Mouse (Mus musculus) CD4-positive helper T cell, adult 2 months (primary cell): ENCODE data around the gene Dpf1.

Experiments used
- DNase-seq: peaks from one replicate; pipeline ENCODE4 v3.0.0-alpha.2; 2012; ENCODE audit warnings: low read depth, missing footprints, low spot score

The Dpf1 gene

DNA sequence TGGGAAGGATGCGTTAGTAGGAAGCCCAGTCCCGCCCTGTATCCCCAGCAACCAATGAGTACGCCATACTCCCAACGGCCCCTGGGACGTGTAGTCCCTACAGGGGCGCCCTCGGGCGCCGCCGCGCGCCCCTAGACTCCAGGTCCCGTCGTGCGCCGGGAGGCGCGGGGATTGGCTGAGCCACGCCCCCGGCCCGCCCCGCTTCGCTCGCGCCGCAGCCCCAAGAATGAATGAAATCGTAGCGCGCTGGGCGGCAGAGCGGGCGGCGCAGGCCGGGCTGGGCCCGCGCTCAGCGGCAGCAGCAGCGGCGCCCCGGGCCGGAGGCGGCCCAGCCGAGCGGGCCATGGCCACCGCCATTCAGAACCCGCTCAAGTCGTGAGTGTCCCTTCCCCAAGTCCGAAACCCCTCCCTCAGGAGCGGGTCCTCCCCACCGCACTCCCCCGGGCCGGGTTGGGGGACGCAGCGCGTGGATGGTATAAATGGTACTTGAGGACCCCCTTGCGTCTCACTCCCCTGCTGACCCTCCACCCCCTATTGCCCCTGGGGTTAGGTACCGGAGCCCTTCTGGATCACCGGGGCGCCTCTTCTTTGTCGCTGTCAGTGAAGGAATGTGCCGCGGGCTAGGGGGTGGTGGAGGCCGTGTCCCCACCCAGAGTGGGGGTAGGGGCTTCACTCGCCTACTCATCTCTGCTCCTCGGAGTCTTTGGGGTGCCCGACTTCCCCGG lies at the start of gene Dpf1:
Gene Dpf1, plus strand, starts transcription at position 214 of the 725 bp plus-strand sequence.
- peak; percentile 70 for DNase-seq

GRCm38 (mm10) chr7:29255875-29256274 lies 47.9 kb upstream of the Dpf1 start:
- DNase-seq, result no peak

DNA sequence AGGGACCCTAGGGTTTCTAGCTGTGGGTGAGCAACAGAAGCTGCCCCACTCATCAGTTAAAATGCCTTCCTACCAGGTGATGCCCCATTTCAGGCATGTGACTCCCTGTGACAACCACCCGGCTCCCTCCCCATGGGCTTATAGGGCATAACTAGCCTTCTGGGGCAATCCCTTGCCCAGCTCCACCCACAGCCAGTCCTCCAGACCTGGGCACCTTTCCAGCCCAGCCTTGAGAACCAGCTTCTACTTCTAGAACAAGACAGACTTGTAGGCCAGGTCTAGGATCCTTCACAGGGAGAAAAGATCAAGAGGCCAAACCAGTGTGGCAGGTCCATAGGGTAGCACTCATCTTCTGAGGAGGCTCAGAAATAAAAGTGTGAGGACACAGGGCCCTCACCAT lies 46.4 kb upstream of the Dpf1 start:
- DNase-seq, result no peak

DNA sequence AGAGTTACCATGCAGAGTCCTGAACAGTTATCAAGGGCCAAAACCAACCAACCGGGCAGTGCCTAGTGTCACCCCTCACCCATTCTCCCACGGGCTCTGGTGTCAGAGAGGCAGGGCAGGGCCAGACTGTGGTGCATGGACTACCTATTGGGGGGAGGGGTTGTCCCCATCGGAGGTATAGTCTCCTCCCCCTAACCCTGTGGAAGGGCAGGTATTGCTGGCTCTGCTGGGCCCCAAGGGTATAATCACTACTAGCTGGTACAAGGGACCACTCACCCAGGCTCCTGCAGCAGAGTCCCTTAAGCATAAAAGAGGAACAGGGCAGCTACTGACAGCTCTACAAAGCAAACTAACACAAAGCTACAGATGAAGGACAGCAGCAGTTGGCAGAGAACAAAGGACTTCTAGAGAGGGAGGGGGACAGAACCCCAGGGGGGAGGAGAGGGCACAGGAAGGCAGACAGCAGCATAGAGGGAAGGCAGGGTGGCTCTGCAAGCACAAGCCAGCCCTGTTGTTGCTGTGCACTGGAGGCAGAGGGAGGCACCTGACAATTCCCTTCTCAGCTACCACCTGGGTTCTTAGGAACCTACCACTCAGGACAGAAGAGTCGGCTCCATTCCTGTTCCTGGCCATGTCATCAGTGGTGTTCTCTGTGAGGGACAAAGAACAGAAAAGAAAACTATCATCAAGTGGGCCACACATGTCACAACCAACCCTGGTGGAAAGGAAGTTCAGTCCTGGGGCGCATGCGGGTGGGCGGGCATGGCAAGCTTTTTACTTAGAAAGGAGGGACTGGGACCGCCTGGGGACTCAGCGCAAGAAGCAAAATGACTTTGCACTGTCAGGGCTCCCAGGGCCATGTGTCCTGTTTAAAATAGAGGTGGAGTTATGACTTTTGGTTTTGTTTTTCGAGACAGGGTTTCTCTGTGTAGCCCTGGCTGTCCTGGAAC lies 43.7 kb upstream of the Dpf1 start:
- DNase-seq, result no peak

DNA sequence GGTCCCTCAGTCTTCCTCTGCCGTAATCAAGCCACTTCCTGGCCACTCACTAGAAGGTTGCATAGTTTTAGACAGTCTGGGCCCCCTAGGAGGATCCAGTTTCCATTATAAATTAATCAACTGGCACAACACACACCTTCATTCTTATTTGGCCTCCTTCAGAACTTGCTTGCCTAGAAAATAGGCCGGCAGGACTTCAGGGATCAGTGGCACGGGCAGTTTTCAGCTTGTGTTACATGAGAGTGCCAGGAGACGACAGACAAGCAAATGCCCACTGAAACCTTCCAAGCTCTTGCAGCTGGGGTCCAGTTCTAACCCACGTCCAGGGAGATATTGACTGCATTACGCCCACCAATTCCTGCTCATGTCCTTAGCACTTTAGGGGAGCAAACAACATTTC lies 41.6 kb upstream of the Dpf1 start:
- DNase-seq, result no peak

GRCm38 (mm10) chr7:29263831-29264230 lies 39.9 kb upstream of the Dpf1 start:
- no peak for DNase-seq

GRCm38 (mm10) chr7:29265636-29266035 lies 38.1 kb upstream of the Dpf1 start:
- no peak for DNase-seq

DNA sequence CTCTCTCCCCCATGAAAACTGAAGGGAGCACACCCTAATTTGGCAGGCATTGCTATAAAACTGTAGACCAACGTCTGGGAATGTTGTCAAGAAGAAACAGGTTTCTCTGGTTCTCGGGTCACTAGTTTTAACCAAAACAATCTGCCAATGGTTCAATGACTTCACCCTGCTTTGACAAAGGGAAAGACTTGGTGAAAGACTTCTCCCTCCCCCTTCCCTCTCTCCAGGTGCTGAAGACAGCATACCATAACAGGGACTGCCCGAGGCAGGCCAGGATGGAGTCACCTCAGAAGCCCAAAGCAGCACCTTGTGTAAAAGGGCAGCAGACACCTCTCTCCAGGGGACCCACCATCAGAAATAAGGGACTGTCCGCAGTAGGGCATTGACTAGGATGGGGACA lies 36.8 kb upstream of the Dpf1 start:
- DNase-seq, result no peak

DNA sequence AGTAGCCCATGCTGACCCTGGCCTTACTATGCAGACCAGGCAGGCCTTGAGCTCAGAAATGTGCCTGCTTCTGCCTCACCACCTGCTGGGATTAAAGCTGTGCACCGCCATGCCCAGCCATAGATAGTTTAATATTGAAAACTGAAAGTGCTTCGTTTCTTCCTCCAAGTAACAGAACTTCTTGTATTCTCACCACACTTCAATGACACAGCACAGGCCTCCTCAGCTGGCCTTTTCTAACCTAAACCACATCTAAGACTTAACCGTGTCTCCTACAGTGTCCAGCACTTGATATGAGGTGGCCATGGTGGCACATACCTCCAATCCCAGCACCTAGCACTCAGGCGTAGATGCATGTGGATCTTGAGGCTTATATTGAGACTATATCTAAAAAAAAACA lies 33.3 kb upstream of the Dpf1 start:
- no peak for DNase-seq

DNA sequence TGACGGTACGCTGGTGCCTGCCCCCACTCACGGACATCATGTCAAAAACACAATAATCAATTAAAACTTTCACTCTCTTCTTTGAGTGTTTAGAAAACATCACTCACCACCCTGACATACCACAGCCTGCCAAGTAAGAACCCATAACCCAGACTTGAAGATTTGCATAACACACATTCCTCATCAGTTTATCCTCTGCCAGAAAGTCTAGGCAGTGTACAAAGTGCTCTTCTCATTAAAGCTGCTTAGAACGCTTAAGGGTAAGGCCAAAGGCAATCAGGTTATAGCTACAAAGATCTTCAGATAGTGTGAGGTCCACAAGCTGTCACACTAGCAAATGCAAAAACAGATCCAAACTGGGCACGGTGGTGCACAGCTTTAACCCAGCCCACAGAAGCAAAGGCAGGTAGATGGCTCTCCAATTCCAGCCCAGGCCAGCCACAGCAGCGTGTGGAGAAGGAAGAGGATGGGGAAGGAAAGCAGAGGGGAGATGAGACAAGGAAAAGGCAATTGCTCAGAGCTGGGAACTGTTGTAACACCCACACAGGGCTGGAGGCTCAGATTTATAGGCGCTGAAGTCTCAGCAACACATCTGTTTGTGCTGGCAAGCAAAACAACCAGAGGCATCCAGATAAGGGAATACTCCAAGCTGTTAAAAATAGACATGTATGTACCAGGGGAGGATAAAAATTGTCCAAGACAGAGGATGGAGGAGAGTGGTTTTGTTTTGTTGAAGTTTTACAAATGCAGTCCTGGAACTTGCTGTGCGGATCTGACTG lies 31.9 kb upstream of the Dpf1 start:
- DNase-seq, result no peak

DNA sequence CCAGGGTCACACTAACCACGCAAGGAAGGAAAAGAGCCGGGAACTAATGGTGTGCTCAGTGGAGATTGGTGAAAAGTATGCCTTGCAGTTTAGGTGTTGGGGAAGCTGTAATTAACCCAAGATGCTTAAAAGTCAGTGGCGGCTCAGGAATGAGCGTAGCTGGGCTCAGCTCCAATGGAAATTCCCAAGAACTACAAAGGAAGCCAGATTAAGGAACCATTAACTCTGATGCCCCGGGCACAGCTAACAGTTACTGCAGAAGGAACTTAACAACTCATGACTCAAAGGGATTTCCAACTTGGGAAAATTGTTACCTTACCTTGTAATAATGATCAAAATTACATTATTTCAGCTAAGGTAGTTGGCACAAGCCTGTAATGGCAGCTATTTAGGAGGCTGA lies 27.0 kb upstream of the Dpf1 start:
- no peak for DNase-seq

DNA sequence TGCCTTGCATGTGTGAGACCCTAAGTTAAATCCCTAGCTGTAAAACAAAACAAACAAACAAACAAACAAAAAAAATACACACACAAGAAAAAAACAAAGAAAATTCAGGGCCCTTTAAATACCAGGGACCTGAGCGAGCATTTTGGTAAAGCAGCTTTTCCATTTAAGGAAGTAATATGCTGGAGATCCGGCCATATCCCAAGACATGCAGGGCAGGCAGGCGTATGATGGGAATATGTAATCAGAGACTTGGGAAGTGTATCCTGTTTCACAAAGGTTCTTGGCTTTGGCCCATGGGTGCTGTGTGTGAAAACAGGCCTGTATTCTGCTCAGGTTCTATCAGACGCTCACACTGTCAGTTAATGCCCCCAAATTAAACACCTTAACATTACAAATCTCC lies 26.2 kb upstream of the Dpf1 start:
- no peak for DNase-seq

GRCm38 (mm10) chr7:29279261-29279660 lies 24.5 kb upstream of the Dpf1 start:
- DNase-seq, result no peak

GRCm38 (mm10) chr7:29279924-29280323 lies 23.8 kb upstream of the Dpf1 start:
- DNase-seq, result no peak

DNA sequence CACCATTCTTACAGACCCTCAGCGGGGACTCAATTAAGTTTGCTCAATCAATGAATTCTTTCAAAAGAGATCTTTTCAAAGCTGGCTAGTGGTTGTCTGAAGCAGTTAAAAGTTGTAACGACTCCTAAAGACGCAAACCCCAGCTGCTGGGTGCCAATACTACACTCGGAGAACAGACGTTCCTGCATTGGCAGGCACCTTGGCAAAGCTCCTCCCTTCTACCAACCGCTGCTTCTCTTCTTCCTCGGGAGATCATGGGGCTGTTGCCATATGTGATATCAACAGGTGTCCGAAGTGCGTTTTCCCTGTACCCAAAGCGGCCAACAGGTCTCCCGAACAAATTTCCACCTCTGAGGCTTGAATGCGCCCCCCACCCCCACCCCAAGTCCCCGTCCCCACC lies 22.9 kb upstream of the Dpf1 start:
- DNase-seq, result peak; percentile 35

DNA sequence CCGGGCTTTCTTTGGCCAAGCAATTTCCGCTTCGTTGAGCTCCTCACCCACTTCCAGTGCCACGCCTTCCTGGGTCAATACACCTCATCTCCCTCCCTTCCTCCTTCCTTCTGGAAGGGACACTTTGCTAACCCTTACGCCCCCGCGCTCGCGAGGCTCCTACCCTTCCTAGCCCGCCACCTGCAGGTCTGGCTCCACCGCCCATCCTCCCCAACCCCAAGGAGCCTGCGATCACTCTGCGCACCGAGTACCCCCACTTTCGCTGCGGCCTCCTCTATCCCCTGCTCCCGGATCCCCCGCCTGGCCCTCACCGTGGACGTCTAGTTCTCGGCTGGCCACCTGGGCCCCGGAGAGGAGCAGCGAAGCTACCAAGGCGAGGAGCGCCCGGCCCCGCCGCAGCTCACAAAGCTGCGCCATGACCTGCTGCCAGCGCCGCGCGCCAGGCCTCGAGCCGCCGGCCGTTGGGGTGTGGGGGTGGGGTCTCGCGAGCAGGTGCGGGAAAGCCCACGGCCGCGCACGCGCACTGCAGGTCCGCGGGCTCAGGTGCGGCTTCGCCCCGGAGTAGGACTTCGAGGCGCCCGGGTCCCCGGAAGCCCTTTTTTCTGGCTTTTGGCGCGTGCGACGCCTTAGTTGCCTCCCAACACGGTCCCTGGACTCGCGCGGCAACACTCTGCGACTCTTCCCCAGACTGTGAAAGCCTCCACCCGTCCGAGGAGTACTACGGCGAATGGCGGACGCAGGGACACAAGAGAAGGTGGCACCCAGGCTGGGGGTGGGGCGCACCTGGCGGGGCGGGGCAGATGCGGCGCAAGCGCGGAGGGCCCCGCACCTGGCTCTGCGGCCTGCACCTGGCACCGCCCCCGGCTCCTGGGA lies 22.3 kb upstream of the Dpf1 start, which contains the start of gene Spint2:
Gene Spint2, minus strand, starts transcription at position 712 of the 873 bp plus-strand sequence.
- peak; percentile 81 for DNase-seq

- no peak for DNase-seq
Observed at GRCm38 (mm10) chr7:29282074-29282554, 21.6 kb upstream of the Dpf1 start.

- no peak for DNase-seq
Observed at GRCm38 (mm10) chr7:29283876-29284275, 19.9 kb upstream of the Dpf1 start.

- no peak for DNase-seq
Observed at GRCm38 (mm10) chr7:29284523-29284922, 19.2 kb upstream of the Dpf1 start.

- no peak for DNase-seq
Observed at GRCm38 (mm10) chr7:29287481-29287880, 16.3 kb upstream of the Dpf1 start.

GRCm38 (mm10) chr7:29288079-29288478 lies 15.7 kb upstream of the Dpf1 start:
- no peak for DNase-seq
